Mouse (Mus musculus): ENCODE data around the gene Grin2d. TPM values are rescaled to one million over a fixed set of nuclear protein-coding genes. Genes with fewer than 3 reads are reported as not detected.
"Not testable (repeated sequence)": the region's sequence is repeated elsewhere in the genome, so short reads cannot be mapped to it uniquely, and the experiment has no call there.

Grin2d gene
- polyA plus RNA-seq (2011; ENCODE audit: insufficient read depth, insufficient read length, low read depth, missing spikeins), result 0.43 and 0.68 TPM in 2 replicates

- not testable (repeated sequence) for H3K4me3 ChIP-seq (ENCODE audit: low read depth, low read length); H3K9me3 ChIP-seq (replicated peaks; ENCODE audit: control insufficient read depth, insufficient read depth, low read length, poor library complexity, severe bottlenecking); H3K27ac ChIP-seq (ENCODE audit: insufficient read depth, low read length); H3K4me1 ChIP-seq (ENCODE audit: control insufficient read depth, insufficient read depth, low read length); H3K9ac ChIP-seq (ENCODE audit: low read depth, poor library complexity, severe bottlenecking); H3K27me3 ChIP-seq (ENCODE audit: control insufficient read depth, insufficient read depth, low read length, poor library complexity, severe bottlenecking)
- peaks cover 28% of the 10 kb centered on the region for H3K36me3 ChIP-seq (ENCODE audit: control insufficient read depth, insufficient read depth, low read length, poor library complexity, severe bottlenecking)
Measured at GRCm38 (mm10) chr7:45878278-45878677, at the start of gene Grin2d. Grin2d (minus strand) TSS chr7:45878378.

GRCm38 (mm10) chr7:45924429-45924816, 46.2 kb upstream of the Grin2d start:
- peak overlapping the region; percentile 7; the same call in 1 of the 2 replicates for H3K27ac ChIP-seq (ENCODE audit: insufficient read depth, low read length)
- H3K27me3 ChIP-seq (ENCODE audit: control insufficient read depth, insufficient read depth, low read length, poor library complexity, severe bottlenecking), result no peaks in the 10 kb centered on the region
- no peak for TF ChIP-seq POLR2A (IDR thresholded peaks at IDR 0.05; ENCODE audit: insufficient read depth, low read length)
- TF ChIP-seq CTCF (IDR thresholded peaks at IDR 0.05; ENCODE audit: low read depth, low read length), result peak; percentile 66
- H3K9ac ChIP-seq (ENCODE audit: low read depth, poor library complexity, severe bottlenecking), result peak overlapping the region; percentile 23
- H3K4me3 ChIP-seq (ENCODE audit: low read depth, low read length), result peak overlapping the region; percentile 83
- H3K9me3 ChIP-seq (replicated peaks; ENCODE audit: control insufficient read depth, insufficient read depth, low read length, poor library complexity, severe bottlenecking), result no peaks in the 10 kb centered on the region
- H3K36me3 ChIP-seq (ENCODE audit: control insufficient read depth, insufficient read depth, low read length, poor library complexity, severe bottlenecking), result no peaks in the 10 kb centered on the region
- peaks cover 2% of the 10 kb centered on the region for H3K4me1 ChIP-seq (ENCODE audit: control insufficient read depth, insufficient read depth, low read length)

GRCm38 (mm10) chr7:45923762-45924428, 45.7 kb upstream of the Grin2d start, which contains the start of gene Ccdc114:
Ccdc114 (plus strand) TSS chr7:45924072.
- H3K27me3 ChIP-seq (ENCODE audit: control insufficient read depth, insufficient read depth, low read length, poor library complexity, severe bottlenecking), result no peaks in the 10 kb centered on the region
- H3K4me1 ChIP-seq (ENCODE audit: control insufficient read depth, insufficient read depth, low read length), result peaks cover 2% of the 10 kb centered on the region
- H3K9ac ChIP-seq (ENCODE audit: low read depth, poor library complexity, severe bottlenecking), result peak within 1 kb of the TSS; percentile 50
- no peaks in the 10 kb centered on the region for H3K9me3 ChIP-seq (replicated peaks; ENCODE audit: control insufficient read depth, insufficient read depth, low read length, poor library complexity, severe bottlenecking)
- peak within 1 kb of the TSS; percentile 88 for H3K27ac ChIP-seq (ENCODE audit: insufficient read depth, low read length)
- H3K4me3 ChIP-seq (ENCODE audit: low read depth, low read length), result peak within 1 kb of the TSS; percentile 92
- no peak for TF ChIP-seq EP300 (IDR thresholded peaks at IDR 0.05; ENCODE audit: insufficient read depth, low read depth, low read length)
- peak; percentile 49 for TF ChIP-seq POLR2A (IDR thresholded peaks at IDR 0.05; ENCODE audit: insufficient read depth, low read length)
- TF ChIP-seq CTCF (IDR thresholded peaks at IDR 0.05; ENCODE audit: low read depth, low read length), result no peak
- no peaks in the 10 kb centered on the region for H3K36me3 ChIP-seq (ENCODE audit: control insufficient read depth, insufficient read depth, low read length, poor library complexity, severe bottlenecking)

- H3K27ac ChIP-seq (ENCODE audit: insufficient read depth, low read length), result peak overlapping the region; percentile 88
- H3K27me3 ChIP-seq (ENCODE audit: control insufficient read depth, insufficient read depth, low read length, poor library complexity, severe bottlenecking), result no peaks in the 10 kb centered on the region
- H3K4me1 ChIP-seq (ENCODE audit: control insufficient read depth, insufficient read depth, low read length), result peaks cover 2% of the 10 kb centered on the region
- peak overlapping the region; percentile 50 for H3K9ac ChIP-seq (ENCODE audit: low read depth, poor library complexity, severe bottlenecking)
- no peaks in the 10 kb centered on the region for H3K9me3 ChIP-seq (replicated peaks; ENCODE audit: control insufficient read depth, insufficient read depth, low read length, poor library complexity, severe bottlenecking)
- TF ChIP-seq POLR2A (IDR thresholded peaks at IDR 0.05; ENCODE audit: insufficient read depth, low read length) (peak; percentile 94), EP300 (IDR thresholded peaks at IDR 0.05; ENCODE audit: insufficient read depth, low read depth, low read length) (peak; percentile 77), CTCF (IDR thresholded peaks at IDR 0.05; ENCODE audit: low read depth, low read length) (no peak)
- H3K4me3 ChIP-seq (ENCODE audit: low read depth, low read length), result peak overlapping the region; percentile 92
- no peaks in the 10 kb centered on the region for H3K36me3 ChIP-seq (ENCODE audit: control insufficient read depth, insufficient read depth, low read length, poor library complexity, severe bottlenecking)
Measured at GRCm38 (mm10) chr7:45922928-45923761, 45.0 kb upstream of the Grin2d start.

GRCm38 (mm10) chr7:45921950-45922600, 43.9 kb upstream of the Grin2d start:
- no peaks in the 10 kb centered on the region for H3K9me3 ChIP-seq (replicated peaks; ENCODE audit: control insufficient read depth, insufficient read depth, low read length, poor library complexity, severe bottlenecking)
- no peak overlapping the region; the same call in 1 of the 2 replicates for H3K27ac ChIP-seq (ENCODE audit: insufficient read depth, low read length)
- no peak for TF ChIP-seq CTCF (IDR thresholded peaks at IDR 0.05; ENCODE audit: low read depth, low read length)
- no peaks in the 10 kb centered on the region for H3K36me3 ChIP-seq (ENCODE audit: control insufficient read depth, insufficient read depth, low read length, poor library complexity, severe bottlenecking)
- H3K27me3 ChIP-seq (ENCODE audit: control insufficient read depth, insufficient read depth, low read length, poor library complexity, severe bottlenecking), result no peaks in the 10 kb centered on the region
- no peak overlapping the region for H3K4me3 ChIP-seq (ENCODE audit: low read depth, low read length)
- H3K9ac ChIP-seq (ENCODE audit: low read depth, poor library complexity, severe bottlenecking), result peak overlapping the region; percentile 25; the same call in 1 of the 2 replicates
- H3K4me1 ChIP-seq (ENCODE audit: control insufficient read depth, insufficient read depth, low read length), result peaks cover 2% of the 10 kb centered on the region

GRCm38 (mm10) chr7:45921242-45921621, 43.1 kb upstream of the Grin2d start, which contains the start of gene Emp3:
Emp3 (minus strand) TSS chr7:45921404.
- Histone ChIP-seq H3K9ac (ENCODE audit: low read depth, poor library complexity, severe bottlenecking) (no peak within 1 kb of the TSS), H3K4me3 (ENCODE audit: low read depth, low read length) (no peak within 1 kb of the TSS), H3K4me1 (ENCODE audit: control insufficient read depth, insufficient read depth, low read length) (peaks cover 2% of the 10 kb centered on the region), H3K9me3 (replicated peaks; ENCODE audit: control insufficient read depth, insufficient read depth, low read length, poor library complexity, severe bottlenecking) (no peaks in the 10 kb centered on the region), H3K36me3 (ENCODE audit: control insufficient read depth, insufficient read depth, low read length, poor library complexity, severe bottlenecking) (no peaks in the 10 kb centered on the region), H3K27me3 (ENCODE audit: control insufficient read depth, insufficient read depth, low read length, poor library complexity, severe bottlenecking) (no peaks in the 10 kb centered on the region), H3K27ac (ENCODE audit: insufficient read depth, low read length) (no peak within 1 kb of the TSS)
- TF ChIP-seq CTCF (IDR thresholded peaks at IDR 0.05; ENCODE audit: low read depth, low read length) (no peak), EP300 (IDR thresholded peaks at IDR 0.05; ENCODE audit: insufficient read depth, low read depth, low read length) (no peak), POLR2A (IDR thresholded peaks at IDR 0.05; ENCODE audit: insufficient read depth, low read length) (no peak)
